Comparison of ENCODE assay signal across 10 mouse cellular contexts in genomic region chr4:76424324-76425229, GRCm38 (mm10).
DNase-seq lines count a peak whose midpoint lies in the region; ATAC-seq and TF ChIP-seq lines count a peak whose summit lies in the region.
"Had no signal": no experiment of that assay in that cellular context is flagged by ENCODE, and none has a peak within 500 bp of the region (broad histone marks: within the 10 kb centered on the region; RNA-seq: fewer than 3 reads in every experiment).

No protein-coding gene starts in this region.

- peak overlapping the region; percentile 7 for H3K4me3 ChIP-seq in gastrocnemius, adult 2 months
- H3K4me3 ChIP-seq in heart, embryonic 15.5 days: no peak overlapping the region
- no peak overlapping the region for H3K4me3 ChIP-seq in midbrain, embryonic 11.5 days (ENCODE audit: low read depth, low read length)

- DNase-seq in gastrocnemius, adult 2 months: no peak
- no peak for DNase-seq in gastrocnemius, postnatal 25 days
- DNase-seq in ZHBTc4 (ENCODE audit: low read depth, low spot score): peak; percentile 5
- DNase-seq in large intestine, adult 2 months (ENCODE audit: low read depth, low spot score): peak; percentile 92
- no peak for DNase-seq in midbrain, embryonic 11.5 days (ENCODE audit: low spot score, missing footprints)
- no peak for DNase-seq in spleen, postnatal 10 days (ENCODE audit: low spot score in 2 of 2)
- no peak for DNase-seq in urinary bladder, postnatal 4 days (ENCODE audit: low spot score in 2 of 2)
- DNase-seq: layer of hippocampus, postnatal 36 days had no signal

- H3K27me3 ChIP-seq in heart, embryonic 15.5 days: no peaks in the 10 kb centered on the region
- H3K27me3 ChIP-seq in midbrain, embryonic 11.5 days (ENCODE audit: control insufficient read depth, insufficient read depth, low read length): no peaks in the 10 kb centered on the region

- peaks cover 15% of the 10 kb centered on the region for H3K4me1 ChIP-seq in heart, embryonic 15.5 days (replicated peaks)
- H3K4me1 ChIP-seq in midbrain, embryonic 11.5 days (ENCODE audit: control insufficient read depth, insufficient read depth, low read length): no peaks in the 10 kb centered on the region

- no peaks in the 10 kb centered on the region for H3K9me3 ChIP-seq in heart, embryonic 15.5 days (replicated peaks)
- no peaks in the 10 kb centered on the region for H3K9me3 ChIP-seq in midbrain, embryonic 11.5 days (ENCODE audit: control insufficient read depth, low read length)

- no peak for TF ChIP-seq CTCF in gastrocnemius, adult 2 months (IDR thresholded peaks at IDR 0.05)

- no peaks in the 10 kb centered on the region for H3K36me3 ChIP-seq in heart, embryonic 15.5 days
- H3K36me3 ChIP-seq in midbrain, embryonic 11.5 days (ENCODE audit: control insufficient read depth, insufficient read depth, low read length): no peaks in the 10 kb centered on the region

- peak overlapping the region; percentile 16; the same call in 1 of the 2 replicates for H3K27ac ChIP-seq in gastrocnemius, adult 2 months
- no peak overlapping the region for H3K27ac ChIP-seq in heart, embryonic 15.5 days
- H3K27ac ChIP-seq in midbrain, embryonic 11.5 days (ENCODE audit: low read depth, low read length): no peak overlapping the region
- H3K27ac ChIP-seq: macrophage had no signal

- 47% methylated on average over 9 of the region's 9 CpGs for WGBS in heart, embryonic 15.5 days
- 18% methylated on average over 9 of the region's 9 CpGs for WGBS in large intestine, adult 2 months
- WGBS in midbrain, embryonic 11.5 days: 90% methylated on average over 9 of the region's 9 CpGs

- H3K9ac ChIP-seq in heart, embryonic 15.5 days: no peak overlapping the region
- H3K9ac ChIP-seq in midbrain, embryonic 11.5 days (ENCODE audit: low read length): no peak overlapping the region

- no peak for ATAC-seq in heart, embryonic 15.5 days (replicated peaks; ENCODE audit: insufficient number of reproducible peaks, insufficient read depth, low FRiP score, low read depth)
- no peak for ATAC-seq in midbrain, embryonic 11.5 days (ENCODE audit: low FRiP score)

- intact Hi-C loops in gastrocnemius, adult 2 months (cut with DNase I): no loop called here

- peak overlapping the region; percentile 16; the same call in 1 of the 2 replicates for H3K4me2 ChIP-seq in heart, embryonic 15.5 days
- H3K4me2 ChIP-seq in midbrain, embryonic 11.5 days: no peak overlapping the region

Comparison
In these comparisons a context has a peak if more than half of its experiments do, and no peak if none do; other contexts are left out.
1. DNase-seq: peak in ZHBTc4 (single experiment) and large intestine, adult 2 months (single experiment); none in gastrocnemius, adult 2 months (single experiment), gastrocnemius, postnatal 25 days (single experiment), midbrain, embryonic 11.5 days (single experiment), spleen, postnatal 10 days (0 of 2) and urinary bladder, postnatal 4 days (0 of 2).